In the genomic region with DNA sequence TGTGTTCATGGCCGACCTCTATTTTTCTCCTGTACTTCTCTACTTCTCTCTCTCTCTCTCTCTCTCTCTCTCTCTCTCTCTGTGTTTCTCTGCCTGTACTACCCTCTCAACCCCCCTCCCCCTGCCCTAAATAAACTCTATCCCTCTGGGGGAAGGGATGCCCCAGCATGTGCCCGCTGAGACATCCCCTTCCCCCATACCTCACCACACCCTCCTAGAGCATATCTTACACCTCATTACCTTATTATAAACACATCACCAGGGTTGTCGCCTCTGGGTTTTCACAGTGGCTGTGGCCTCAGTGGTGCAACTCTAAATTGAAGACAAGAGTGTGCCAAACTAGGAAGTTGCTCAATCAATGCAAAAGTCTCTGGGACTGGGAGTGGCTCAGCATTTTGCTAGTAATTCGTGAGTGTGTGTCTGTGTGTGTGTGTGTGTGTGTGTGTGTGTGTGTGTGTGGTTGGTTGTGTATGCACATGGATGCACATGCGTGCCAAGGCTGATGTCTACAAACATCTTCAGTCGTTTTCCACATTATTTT, we compare ENCODE assay signal across 22 mouse cellular contexts. TPM values are rescaled to one million over a fixed set of nuclear protein-coding genes. Genes with fewer than 3 reads are reported as not detected.
DNase-seq lines count a peak whose midpoint lies in the region; ATAC-seq and TF ChIP-seq lines count a peak whose summit lies in the region.
"Had no signal": no experiment of that assay in that cellular context is flagged by ENCODE, and none has a peak within 500 bp of the region (broad histone marks: within the 10 kb centered on the region; RNA-seq: fewer than 3 reads in every experiment).

No protein-coding gene starts in this region.

- H3K9ac ChIP-seq in lung, postnatal 0 days (replicated peaks; ENCODE audit: low read depth), result no peak overlapping the region
- H3K9ac ChIP-seq: forebrain, postnatal 0 days; heart, embryonic 15.5 days; limb, embryonic 15.5 days; lung, embryonic 15.5 days had no signal

- ATAC-seq in lung, postnatal 0 days, result no peak
- ATAC-seq in megakaryocyte, adult 5-6 weeks (ENCODE audit: poor library complexity, severe bottlenecking), result peak; percentile 52; the same call in 1 of the 2 replicates

- intact Hi-C loops in heart, postnatal 14 days (cut with DNase I), result no loop called here

- no peaks in the 10 kb centered on the region for H3K36me3 ChIP-seq in lung, postnatal 0 days (ENCODE audit: insufficient read depth, low read length)
- H3K36me3 ChIP-seq: heart, embryonic 15.5 days; limb, embryonic 15.5 days; lung, embryonic 15.5 days had no signal

- no peaks in the 10 kb centered on the region for H3K9me3 ChIP-seq in lung, postnatal 0 days (ENCODE audit: low read length)
- H3K9me3 ChIP-seq: heart, embryonic 15.5 days; limb, embryonic 15.5 days; lung, embryonic 15.5 days had no signal

- no peaks in the 10 kb centered on the region for H3K27me3 ChIP-seq in lung, postnatal 0 days (replicated peaks; ENCODE audit: insufficient read depth, low read length)
- H3K27me3 ChIP-seq: heart, embryonic 15.5 days; limb, embryonic 15.5 days; lung, embryonic 15.5 days had no signal

- H3K4me1 ChIP-seq in lung, postnatal 0 days (ENCODE audit: insufficient read depth, low read depth, low read length), result no peaks in the 10 kb centered on the region
- H3K4me1 ChIP-seq: heart, embryonic 15.5 days; lung, embryonic 15.5 days had no signal

- no peak overlapping the region for H3K4me3 ChIP-seq in lung, postnatal 0 days (ENCODE audit: low read depth, low read length)
- H3K4me3 ChIP-seq: heart, embryonic 15.5 days; limb, embryonic 15.5 days; lung, embryonic 15.5 days; myocyte had no signal

- no peak for TF ChIP-seq EP300 in lung, postnatal 0 days (IDR thresholded peaks at IDR 0.05)

- DNase-seq in heart, adult 11 months, result peak; percentile 43
- no peak for DNase-seq in heart, postnatal 14 days
- DNase-seq in lung, postnatal 0 days (ENCODE audit: low spot score), result peak; percentile 35
- DNase-seq in lung, postnatal 4 days, result no peak
- DNase-seq in adipocyte (ENCODE audit: low spot score), result peak; percentile 48
- no peak for DNase-seq in kidney, adult 11 months
- DNase-seq in gastrocnemius, adult 8-10 months (ENCODE audit: low spot score in 2 of 2), result no peak
- DNase-seq: cerebellum, adult 11-12 months; gastrocnemius, postnatal 36 days; heart, postnatal 4 days; kidney, adult 2 months; right cerebral cortex, postnatal 25 days; spleen, adult 18-20 months had no signal

- H3K27ac ChIP-seq in lung, postnatal 0 days (ENCODE audit: low read length), result no peak overlapping the region
- H3K27ac ChIP-seq: heart, embryonic 15.5 days; limb, embryonic 15.5 days; lung, embryonic 15.5 days had no signal

- TF ChIP-seq CTCF in lung, postnatal 0 days (IDR thresholded peaks at IDR 0.05), result no peak

- no peak overlapping the region for H3K4me2 ChIP-seq in lung, postnatal 0 days (replicated peaks; ENCODE audit: low read depth, low read length)
- H3K4me2 ChIP-seq: heart, embryonic 15.5 days; limb, embryonic 15.5 days; lung, embryonic 15.5 days had no signal

- 57% methylated on average over 6 of the region's 6 CpGs for WGBS in lung, postnatal 0 days

RNA-seq across cellular contexts. Expression of gene Gpr39, which starts 52.3 kb away (rescaled TPM):
- 1 to 10 TPM in 1 of 2 experiments, under 1 TPM in 1; 0.46 to 1.1 TPM for total RNA-seq in heart, postnatal 14 days (2021)
- polyA plus RNA-seq in lung, postnatal 0 days (2015; fragmentation: Nextera tagmentation; extraction: Ambion mirVana), result 3.7 and 5.4 TPM in 2 replicates
- total RNA-seq in megakaryocyte, adult 5-6 weeks (2015), result not detected in 2 replicates
- total RNA-seq in megakaryocyte, adult 5-6 weeks (2017), result not detected in 2 replicates
- not detected for total RNA-seq in gastrocnemius, adult 8-10 months (2022)
- total RNA-seq: gastrocnemius, postnatal 36 days; left cerebral cortex, postnatal 4 days; megakaryocyte-erythroid progenitor cell, adult 5-6 weeks; neutrophil, adult 5-6 weeks had no signal
- polyA plus RNA-seq: forebrain, postnatal 0 days had no signal

Comparison
In these comparisons a context has a peak if more than half of its experiments do, and no peak if none do; other contexts are left out.
1. DNase-seq: peak in heart, adult 11 months (single experiment), lung, postnatal 0 days (single experiment) and adipocyte (single experiment); none in heart, postnatal 14 days (0 of 2), lung, postnatal 4 days (0 of 2), kidney, adult 11 months (single experiment) and gastrocnemius, adult 8-10 months (0 of 2).